Mouse (Mus musculus) heart, postnatal 0 days (tissue): ENCODE measurements at regions not wholly inside any gene's neighbourhood (a gene's known extent, or its start where the extent isn't known, plus 50 kb on each side); places are given as distances from the start of the nearest gene placed in this dataset.
A peak's percentile ranks its signal among the peaks of the same experiment; 100 is the strongest.

Experiments used
- CTCF ChIP-seq: IDR thresholded peaks from 2 replicates; pipeline ENCODE4 v1.5.1; 2016; ENCODE audit warnings: antibody characterized with exemption, control low read depth, low read depth
- EP300 ChIP-seq: IDR thresholded peaks from 2 replicates; pipeline ENCODE4 v1.6.1; 2016; ENCODE audit warnings: antibody characterized with exemption, low read depth

GRCm38 (mm10) chr9:43924795-43925194 lies 118.4 kb upstream of the Thy1 start:
- peak; percentile 28 for TF ChIP-seq CTCF
- no peak for TF ChIP-seq EP300
